Mouse (Mus musculus) heart, embryonic 14.5 days (tissue): Measurements from ENCODE around the gene Rai1. TPM values are rescaled to one million over a fixed set of nuclear protein-coding genes. Genes with fewer than 3 reads are reported as not detected.

Source experiments
- ATAC-seq: fragments of 200-750 bp; cut with Nextera tagmentation; 2 replicates; pipeline ENCODE4 v1.8.0; 2017; ENCODE audit warnings: low read depth, moderate TSS enrichment; ENCODE audit not compliant: insufficient number of reproducible peaks, insufficient read depth, low FRiP score
- H3K27ac ChIP-seq, 2 experiments: fragments of 200-500 bp in 1 of 2; fragments of 300-500 bp in 1 of 2; sonication (generic) in 1 of 2; replicated peaks in 1 of 2; 2 replicates each; pipeline ENCODE4 v1.5.1; 2012 to 2014; ENCODE audit warnings: low read depth in 2 of 2, low read length in 2 of 2, control low read depth in 1 of 2, mild to moderate bottlenecking in 1 of 2, mixed read lengths in 1 of 2; ENCODE audit not compliant: control insufficient read depth in 1 of 2, insufficient read depth in 1 of 2
- H3K27me3 ChIP-seq: fragments of 300-500 bp; sonication (generic); 2 replicates; pipeline ENCODE4 v1.6.1; 2014; ENCODE audit warnings: mild to moderate bottlenecking, low read length, control low read depth; ENCODE audit not compliant: control insufficient read depth, insufficient read depth
- H3K36me3 ChIP-seq: fragments of 300-500 bp; sonication (generic); 2 replicates; pipeline ENCODE4 v1.6.1; 2014; ENCODE audit warnings: mild to moderate bottlenecking, control low read depth, low read length, mixed read lengths; ENCODE audit not compliant: control insufficient read depth, insufficient read depth
- H3K4me1 ChIP-seq, 2 experiments: fragments of 200-500 bp in 1 of 2; fragments of 300-500 bp in 1 of 2; sonication (generic) in 1 of 2; 2 replicates each; pipeline ENCODE4 v1.6.1; 2012 to 2014; ENCODE audit warnings: low read length in 2 of 2, control low read depth in 1 of 2, mixed read lengths in 1 of 2; ENCODE audit not compliant: control insufficient read depth in 2 of 2, insufficient read depth in 2 of 2
- H3K4me2 ChIP-seq: fragments of 300-500 bp; sonication (generic); 2 replicates; pipeline ENCODE4 v1.6.1; 2014; ENCODE audit warnings: mild to moderate bottlenecking, low read length
- H3K4me3 ChIP-seq, 2 experiments: fragments of 200-500 bp in 1 of 2; fragments of 300-500 bp in 1 of 2; sonication (generic) in 1 of 2; 2 replicates each; pipeline ENCODE4 v1.5.1; 2012 to 2014; ENCODE audit warnings: low read length in 2 of 2, mild to moderate bottlenecking in 2 of 2, control low read depth in 1 of 2, low read depth in 1 of 2, moderate library complexity in 1 of 2; ENCODE audit not compliant: control insufficient read depth in 1 of 2, insufficient read depth in 1 of 2
- H3K9ac ChIP-seq: fragments of 300-500 bp; sonication (generic); 2 replicates; pipeline ENCODE4 v1.6.1; 2014; ENCODE audit warnings: mild to moderate bottlenecking, low read length
- H3K9me3 ChIP-seq: fragments of 300-500 bp; sonication (generic); 2 replicates; pipeline ENCODE4 v1.6.1; 2016; ENCODE audit warnings: low read length, control low read depth; ENCODE audit not compliant: control insufficient read depth
- WGBS: fragments of 180-500 bp; shearing (Covaris S2); extraction: QIAGEN DNeasy Blood & Tissue Kit; methylation state at CpG from one replicate; pipeline ENCODE4 v1.1.7; 2014; 5-methylcytosine and 5-hydroxymethylcytosine counted together
- polyA plus RNA-seq: library from polyadenylated mRNA; unstranded; fragments of >200 nt; fragmentation: Nextera tagmentation; extraction: Ambion mirVana; gene quantifications from 2 replicates; pipeline ENCODE4 v1.2.1, GENCODE M21; 2014

Gene Rai1
- polyA plus RNA-seq, 1 experiment from 2014 or later = 19.0 TPM

DNA sequence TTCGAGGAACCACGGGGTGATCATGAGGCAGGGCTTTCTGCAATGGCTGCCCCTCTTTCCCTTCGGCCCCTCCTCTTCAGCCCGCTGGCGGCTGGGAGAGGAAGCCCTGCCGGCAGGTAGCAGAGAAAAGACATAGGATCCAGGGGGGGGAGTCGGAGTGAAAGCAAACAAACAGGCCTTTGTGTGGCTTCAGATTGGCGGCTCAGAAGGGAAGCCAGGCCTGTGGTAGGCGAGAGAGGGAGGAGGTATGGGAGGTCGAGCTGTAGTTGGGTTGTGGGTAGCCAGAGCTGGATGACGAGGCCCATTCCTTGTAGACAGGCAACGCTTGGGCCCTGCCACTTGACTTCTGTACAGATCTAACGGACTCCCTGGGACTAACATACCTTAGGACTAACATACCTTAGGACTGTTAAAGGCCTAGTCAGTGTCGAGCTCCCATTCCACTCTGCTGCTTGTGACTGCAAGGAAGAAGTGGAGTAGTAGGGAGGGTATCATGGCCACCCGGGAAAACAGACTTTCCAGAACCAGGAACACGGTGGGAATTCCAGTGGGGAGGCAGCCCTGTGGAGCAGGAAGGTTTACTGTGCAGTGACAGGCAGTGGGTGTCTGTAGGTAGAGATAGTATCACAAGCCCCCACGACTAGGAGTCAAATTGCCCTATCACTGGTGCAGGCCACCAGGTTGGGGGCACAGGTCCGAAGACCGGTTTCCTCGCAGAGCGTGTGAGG, 9.6 kb downstream of the Rai1 start:
- H3K9me3 ChIP-seq = no peaks in the 10 kb centered on the region
- peak overlapping the region; percentile 43 to 47 for H3K4me3 ChIP-seq

DNA sequence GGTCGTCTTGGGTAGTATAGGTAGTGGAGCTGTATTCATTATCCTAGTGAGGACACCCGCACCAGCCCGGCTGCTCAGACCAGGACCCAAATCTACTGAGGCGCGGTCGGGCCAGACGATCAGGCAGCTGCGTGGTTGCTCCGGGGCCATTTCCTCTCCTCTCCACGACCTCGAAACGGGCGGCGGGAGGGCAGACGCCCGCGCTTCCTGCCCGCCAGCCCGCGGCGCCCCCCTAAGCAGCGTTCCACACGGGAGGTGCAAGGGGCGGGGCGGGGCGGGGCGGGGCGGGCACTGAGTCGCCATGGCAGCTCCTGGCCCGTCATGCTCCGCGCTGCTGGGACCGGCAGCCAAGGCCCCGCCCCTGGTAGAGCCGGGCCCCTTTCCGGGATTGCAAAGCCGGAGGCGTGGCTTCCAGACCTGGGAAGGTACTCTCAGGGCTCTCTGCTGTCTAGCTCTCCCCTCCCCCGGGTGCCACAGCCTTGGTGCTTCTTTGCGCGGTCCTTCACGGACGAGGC, 10.3 kb downstream of the Rai1 start:
- WGBS = 1% methylated on average over 38 of the region's 43 CpGs
- peak overlapping the region; percentile 83 for H3K9ac ChIP-seq
- peak overlapping the region; percentile 86 for H3K4me2 ChIP-seq
- peak overlapping the region; percentile 45 to 47 for H3K4me3 ChIP-seq
- no peaks in the 10 kb centered on the region for H3K36me3 ChIP-seq
- peaks cover 35 to 83% of the 10 kb centered on the region in 2 experiments for H3K4me1 ChIP-seq
- H3K27me3 ChIP-seq = no peaks in the 10 kb centered on the region
- H3K27ac ChIP-seq = peak overlapping the region; percentile 95 to 98
- ATAC-seq = peak; percentile 95
- H3K9me3 ChIP-seq = no peaks in the 10 kb centered on the region

More for the DNA sequence above, 9.6 kb downstream of the Rai1 start:
- peaks cover 39 to 83% of the 10 kb centered on the region in 2 experiments for H3K4me1 ChIP-seq
- H3K36me3 ChIP-seq = no peaks in the 10 kb centered on the region
- no peaks in the 10 kb centered on the region for H3K27me3 ChIP-seq
- peak overlapping the region; percentile 83 for H3K9ac ChIP-seq
- H3K27ac ChIP-seq = peak overlapping the region; percentile 95 to 98
- 3% methylated on average over 21 of the region's 21 CpGs for WGBS
- H3K4me2 ChIP-seq = peak overlapping the region; percentile 86
- peak; percentile 11; the same call in 1 of the 2 replicates for ATAC-seq

DNA sequence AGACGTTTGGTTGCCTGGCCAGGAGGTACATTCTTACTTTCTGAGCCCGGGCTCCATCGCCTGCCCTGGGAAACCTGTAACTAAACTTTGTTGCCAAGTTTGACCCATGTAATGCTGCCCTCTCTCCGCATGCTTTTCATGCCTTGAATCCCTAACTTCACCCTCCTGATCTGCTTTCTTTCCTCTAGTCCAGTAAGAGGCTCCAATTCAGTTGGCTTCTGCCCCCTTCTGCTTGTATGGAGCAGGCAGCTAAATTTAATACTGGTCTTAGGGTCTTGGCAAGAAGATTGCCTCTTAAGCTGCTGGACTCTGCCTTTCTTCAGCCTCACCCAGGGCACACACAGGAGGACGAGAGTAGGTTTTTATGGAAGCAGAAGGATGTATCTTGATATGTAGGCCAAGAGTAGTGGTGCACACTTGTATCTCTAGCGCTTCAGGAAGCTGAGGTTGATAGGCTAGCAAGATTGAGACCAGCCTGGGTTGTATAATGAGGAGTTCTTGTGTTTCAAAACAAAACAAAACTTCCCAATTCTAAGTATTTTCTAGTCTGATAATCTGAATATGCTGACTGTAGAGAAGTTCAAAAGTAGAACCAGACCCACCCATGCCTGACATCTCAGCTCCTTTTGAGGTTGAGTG, 10.9 kb downstream of the Rai1 start:
- H3K9ac ChIP-seq = peak overlapping the region; percentile 83
- no peaks in the 10 kb centered on the region for H3K27me3 ChIP-seq
- H3K9me3 ChIP-seq = no peaks in the 10 kb centered on the region
- peak overlapping the region; percentile 87 to 98 for H3K27ac ChIP-seq
- peak overlapping the region; percentile 45 to 47 for H3K4me3 ChIP-seq
- peak overlapping the region; percentile 86 for H3K4me2 ChIP-seq
- ATAC-seq = peak; percentile 0; the same call in 1 of the 2 replicates
- WGBS = 9% methylated on average over 6 of the region's 6 CpGs
- no peaks in the 10 kb centered on the region for H3K36me3 ChIP-seq
- peaks cover 35 to 85% of the 10 kb centered on the region in 2 experiments for H3K4me1 ChIP-seq

DNA sequence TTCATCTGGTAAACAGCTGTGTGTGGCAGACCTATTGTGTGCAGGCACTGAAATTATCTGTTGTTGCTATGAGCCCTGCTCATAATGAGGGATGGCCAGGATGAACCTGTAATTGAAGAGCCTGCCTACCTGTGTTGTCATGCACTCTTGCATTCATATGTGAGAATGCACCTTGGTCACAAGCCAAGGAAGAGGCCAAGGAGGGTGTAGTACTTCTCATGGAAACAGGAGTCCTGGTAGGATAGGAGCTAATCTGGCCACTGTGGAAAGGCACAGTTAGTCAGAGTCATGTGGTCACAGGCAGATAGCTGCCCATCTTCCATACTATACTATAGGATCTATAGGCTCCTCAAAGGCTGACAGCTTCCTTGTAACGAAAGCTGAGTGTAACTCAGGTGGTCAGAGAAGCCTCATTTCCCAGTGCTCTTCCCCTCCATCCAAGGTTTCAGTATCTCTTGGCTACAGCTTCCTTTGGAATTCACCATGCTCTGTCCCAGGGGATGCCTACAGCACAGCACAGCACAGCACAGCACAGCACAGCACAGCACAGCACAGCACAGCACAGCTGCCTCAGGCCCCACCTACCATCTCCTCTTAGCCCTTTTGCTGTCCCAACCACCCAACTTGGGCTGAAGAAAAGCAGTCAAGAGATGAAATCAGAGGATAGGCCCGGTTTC, 15.9 kb downstream of the Rai1 start:
- Histone ChIP-seq H3K4me2 (no peak overlapping the region), H3K27ac (no peak overlapping the region), H3K4me1 (peaks cover 13 to 59% of the 10 kb centered on the region in 2 experiments), H3K9ac (no peak overlapping the region), H3K36me3 (no peaks in the 10 kb centered on the region), H3K9me3 (no peaks in the 10 kb centered on the region), H3K4me3 (no peak overlapping the region), H3K27me3 (no peaks in the 10 kb centered on the region)
- WGBS = 82% methylated on average over 2 of the region's 2 CpGs
- ATAC-seq = no peak

DNA sequence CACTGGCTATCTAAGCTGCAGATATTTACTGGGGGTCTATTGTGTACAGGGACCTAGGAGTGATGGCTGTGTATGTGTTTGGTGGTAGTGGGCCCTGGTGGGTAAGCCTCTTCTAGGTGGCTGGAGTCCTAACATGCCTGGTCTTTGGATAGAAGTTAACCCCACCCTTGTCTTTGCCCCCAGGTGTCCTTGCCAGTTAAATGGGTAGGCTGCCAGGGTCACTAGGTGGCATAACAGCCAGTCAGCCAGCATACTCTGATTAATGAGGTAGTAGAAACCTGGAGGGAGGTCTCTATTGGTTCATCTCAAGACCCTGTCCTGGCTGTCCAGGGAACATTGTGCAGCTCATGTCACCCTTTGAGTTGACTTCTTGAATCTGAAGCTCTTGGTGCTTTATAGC, 17.8 kb downstream of the Rai1 start:
- no peaks in the 10 kb centered on the region for H3K27me3 ChIP-seq
- no peak for ATAC-seq
- H3K36me3 ChIP-seq = no peaks in the 10 kb centered on the region
- H3K4me1 ChIP-seq = peaks cover 22 to 63% of the 10 kb centered on the region in 2 experiments
- no peak overlapping the region for H3K9ac ChIP-seq
- no peak overlapping the region for H3K4me3 ChIP-seq
- no peaks in the 10 kb centered on the region for H3K9me3 ChIP-seq
- no peak overlapping the region for H3K4me2 ChIP-seq
- H3K27ac ChIP-seq = no peak overlapping the region

DNA sequence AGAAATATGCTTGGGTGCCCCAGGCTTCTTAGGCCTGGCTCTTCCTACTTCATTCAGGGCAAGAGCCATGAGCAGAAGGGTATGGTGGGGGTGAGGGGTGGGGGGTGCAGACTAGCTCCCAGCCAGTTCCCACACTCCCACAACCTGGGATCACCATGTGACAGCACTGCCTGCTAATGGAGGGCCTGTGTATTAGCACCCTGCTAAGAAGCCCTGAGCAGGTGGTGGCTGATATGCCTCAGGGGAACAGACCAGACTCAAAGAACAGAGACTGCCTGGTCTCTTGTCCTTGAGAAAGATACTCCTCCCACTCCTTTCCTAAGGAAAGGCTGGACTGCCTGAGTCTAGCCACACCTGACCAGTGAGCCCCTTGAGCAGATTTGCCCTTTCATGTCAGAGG, 22.2 kb downstream of the Rai1 start:
- Histone ChIP-seq H3K27me3 (no peaks in the 10 kb centered on the region), H3K9me3 (no peaks in the 10 kb centered on the region), H3K27ac (peak overlapping the region in 1 of 2 experiments; percentile 47; a peak in 2 of 4 replicates), H3K4me2 (no peak overlapping the region), H3K9ac (no peak overlapping the region), H3K36me3 (no peaks in the 10 kb centered on the region), H3K4me1 (peaks cover 37 to 64% of the 10 kb centered on the region in 2 experiments), H3K4me3 (no peak overlapping the region)
- 0 out of 2 replicates have a peak, but pooled peaks have one; percentile 29 for ATAC-seq

DNA sequence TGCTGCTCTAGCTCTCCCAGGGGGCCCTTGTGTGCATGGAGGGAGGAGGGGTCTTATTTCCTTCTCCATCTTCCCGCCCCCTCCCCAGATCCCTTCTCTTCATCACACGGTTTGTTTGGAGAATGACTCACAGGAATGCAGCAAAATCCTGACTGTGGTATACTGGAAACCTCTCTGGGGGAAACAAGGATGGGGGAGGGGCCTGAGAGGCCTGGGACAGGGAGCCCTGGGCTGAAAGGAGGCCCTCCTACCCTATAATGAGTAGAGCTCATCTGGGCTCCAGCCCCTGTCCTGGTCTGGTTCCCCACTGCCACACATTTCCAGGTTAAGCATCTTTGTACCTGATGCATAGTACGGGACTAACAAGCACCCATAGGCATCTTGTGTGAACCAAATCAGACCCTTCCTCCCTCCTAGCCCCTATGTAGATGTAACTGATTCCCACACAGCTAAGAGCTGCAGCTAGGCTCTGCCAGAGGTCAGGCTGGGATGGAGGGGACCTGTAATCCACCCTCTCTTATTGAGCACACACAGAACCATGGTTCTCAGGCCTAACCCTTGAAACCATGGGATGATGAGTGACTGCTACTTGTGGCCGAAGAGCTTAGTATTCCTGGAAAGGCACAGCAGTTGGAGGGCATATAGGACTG, 23.2 kb downstream of the Rai1 start:
- ATAC-seq = 0 out of 2 replicates have a peak, but pooled peaks have one; percentile 38
- Histone ChIP-seq H3K36me3 (no peaks in the 10 kb centered on the region), H3K4me2 (no peak overlapping the region), H3K27ac (peak overlapping the region in 1 of 2 experiments; percentile 47; a peak in 1 of 4 replicates), H3K9ac (no peak overlapping the region), H3K4me1 (peaks cover 39 to 74% of the 10 kb centered on the region in 2 experiments), H3K27me3 (no peaks in the 10 kb centered on the region), H3K4me3 (no peak overlapping the region), H3K9me3 (no peaks in the 10 kb centered on the region)
- 42% methylated on average over 4 of the region's 4 CpGs for WGBS
